Mouse (Mus musculus): Measurements from ENCODE around the gene Pcare. TPM values are rescaled to one million over a fixed set of nuclear protein-coding genes. Genes with fewer than 3 reads are reported as not detected.

Pcare gene
- total and polyA plus RNA-seq, 3 experiments, result not detected

GRCm38 (mm10) chr17:71783366-71783735 lies 30.7 kb upstream of the Pcare start:
- dilution Hi-C loops (cut with MboI; ENCODE audit: extremely low pct_ligation_motif_present, extremely low pct_unique_long_range_greater_than_20kb, low sequenced_read_pairs), result no loop called here

GRCm38 (mm10) chr17:71782699-71783365 lies 30.1 kb upstream of the Pcare start:
- H3K9ac ChIP-seq (ENCODE audit: insufficient read depth, low read depth), result no peak overlapping the region
- H3K4me2 ChIP-seq (ENCODE audit: insufficient read depth, low read depth, poor library complexity, severe bottlenecking), result no peak overlapping the region
- dilution Hi-C loops (cut with MboI; ENCODE audit: extremely low pct_ligation_motif_present, extremely low pct_unique_long_range_greater_than_20kb, low sequenced_read_pairs), result no loop called here
- TF ChIP-seq UBTF (IDR thresholded peaks at IDR 0.05; ENCODE audit: low read depth, low read length), result no peak
- no peak for TF ChIP-seq MAX (IDR thresholded peaks at IDR 0.05; ENCODE audit: low read length)
- no peak for TF ChIP-seq CTCF (conservative IDR thresholded peaks at IDR 0.05 in 1 of 2, IDR thresholded peaks at IDR 0.05 in 1 of 2; ENCODE audit: low read depth in 2 of 2, low read length in 2 of 2)
- no peak for TF ChIP-seq ZKSCAN1 (IDR thresholded peaks at IDR 0.05; ENCODE audit: borderline replicate concordance, low read depth, low read length)
- TF ChIP-seq RAD21 (IDR thresholded peaks at IDR 0.05; ENCODE audit: low read depth, low read length), result no peak
- no peak for TF ChIP-seq KAT2A (IDR thresholded peaks at IDR 0.05; ENCODE audit: insufficient replicate concordance, low read length)
- no peak for TF ChIP-seq SMC3 (IDR thresholded peaks at IDR 0.05; ENCODE audit: low read depth, low read length)
- TF ChIP-seq JUN (IDR thresholded peaks at IDR 0.05; ENCODE audit: insufficient read depth, low read depth, low read length), result no peak
- no peak for TF ChIP-seq NRF1 (IDR thresholded peaks at IDR 0.05; ENCODE audit: low read depth, low read length)
- no peak for TF ChIP-seq TBP (conservative IDR thresholded peaks at IDR 0.05; ENCODE audit: low read depth, low read length)
- no peak for TF ChIP-seq MEF2A (IDR thresholded peaks at IDR 0.05; ENCODE audit: borderline replicate concordance, low read depth, low read length)
- TF ChIP-seq USF1 (IDR thresholded peaks at IDR 0.05; ENCODE audit: low read depth, low read length), result no peak
- TF ChIP-seq CHD2 (IDR thresholded peaks at IDR 0.05; ENCODE audit: low read length), result no peak
- no peak for TF ChIP-seq JUND (conservative IDR thresholded peaks at IDR 0.05; ENCODE audit: low read depth, low read length)
- no peak for TF ChIP-seq BHLHE40 (IDR thresholded peaks at IDR 0.05; ENCODE audit: low read depth, low read length)
- no peak for TF ChIP-seq ETS1 (conservative IDR thresholded peaks at IDR 0.05; ENCODE audit: low read depth, low read length)
- no peak for TF ChIP-seq ZNF384 (IDR thresholded peaks at IDR 0.05; ENCODE audit: low read depth, low read length)
- no peak for TF ChIP-seq PAX5 (IDR thresholded peaks at IDR 0.05; ENCODE audit: low read length)
- TF ChIP-seq POLR2AphosphoS2 (IDR thresholded peaks at IDR 0.05; ENCODE audit: low read depth, low read length), result no peak
- TF ChIP-seq USF2 (conservative IDR thresholded peaks at IDR 0.05; ENCODE audit: low read depth, low read length), result no peak
- H3K27me3 ChIP-seq (replicated peaks), result no peaks in the 10 kb centered on the region
- no peaks in the 10 kb centered on the region for H3K36me3 ChIP-seq (replicated peaks in 1 of 2; ENCODE audit: control insufficient read depth in 1 of 2, insufficient read depth in 1 of 2, low read length in 1 of 2)
- peaks cover 9% of the 10 kb centered on the region for H3K9me3 ChIP-seq (replicated peaks; ENCODE audit: low read length)
- H3K4me3 ChIP-seq (replicated peaks in 1 of 3; ENCODE audit: low read depth in 2 of 3, low read length in 2 of 3, poor library complexity in 1 of 3), result no peak overlapping the region
- DNase-seq (ENCODE audit: extremely low read depth), result no peak
- no peak overlapping the region for H3K27ac ChIP-seq (ENCODE audit: insufficient read depth, low read depth)
- no peaks in the 10 kb centered on the region for H3K79me2 ChIP-seq (replicated peaks; ENCODE audit: control insufficient read depth, extremely low read depth, insufficient read depth, poor library complexity, severe bottlenecking)
- in situ Hi-C loops (cut with MboI; ENCODE audit: low pct_ligation_motif_present, low pct_unique_long_range_greater_than_20kb, low sequenced_read_pairs), result no loop called here
- no peaks in the 10 kb centered on the region for H3K4me1 ChIP-seq (ENCODE audit: control insufficient read depth in 1 of 2, insufficient read depth in 2 of 2)

More at GRCm38 (mm10) chr17:71783366-71783735, 30.7 kb upstream of the Pcare start:
- Histone ChIP-seq H3K36me3 (replicated peaks in 1 of 2; ENCODE audit: control insufficient read depth in 1 of 2, insufficient read depth in 1 of 2, low read length in 1 of 2) (no peaks in the 10 kb centered on the region), H3K4me2 (ENCODE audit: insufficient read depth, low read depth, poor library complexity, severe bottlenecking) (no peak overlapping the region), H3K4me3 (replicated peaks in 1 of 3; ENCODE audit: low read depth in 2 of 3, low read length in 2 of 3, poor library complexity in 1 of 3) (no peak overlapping the region), H3K4me1 (ENCODE audit: control insufficient read depth in 1 of 2, insufficient read depth in 2 of 2) (no peaks in the 10 kb centered on the region), H3K79me2 (replicated peaks; ENCODE audit: control insufficient read depth, extremely low read depth, insufficient read depth, poor library complexity, severe bottlenecking) (no peaks in the 10 kb centered on the region), H3K9me3 (replicated peaks; ENCODE audit: low read length) (peaks cover 7% of the 10 kb centered on the region), H3K27me3 (replicated peaks) (no peaks in the 10 kb centered on the region), H3K27ac (ENCODE audit: insufficient read depth, low read depth) (no peak overlapping the region), H3K9ac (ENCODE audit: insufficient read depth, low read depth) (no peak overlapping the region)
- DNase-seq (ENCODE audit: extremely low read depth), result no peak
- no peak for TF ChIP-seq NELFE (IDR thresholded peaks at IDR 0.05; ENCODE audit: low read depth, low read length)
- TF ChIP-seq POLR2AphosphoS2 (IDR thresholded peaks at IDR 0.05; ENCODE audit: low read depth, low read length), result no peak
- TF ChIP-seq HCFC1 (IDR thresholded peaks at IDR 0.05; ENCODE audit: low read depth, low read length), result no peak
- no peak for TF ChIP-seq PAX5 (IDR thresholded peaks at IDR 0.05; ENCODE audit: low read length)
- no peak for TF ChIP-seq ELF1 (IDR thresholded peaks at IDR 0.05; ENCODE audit: low read depth, low read length)
- no peak for TF ChIP-seq USF1 (IDR thresholded peaks at IDR 0.05; ENCODE audit: low read depth, low read length)
- no peak for TF ChIP-seq JUN (IDR thresholded peaks at IDR 0.05; ENCODE audit: insufficient read depth, low read depth, low read length)
- TF ChIP-seq GABPA (IDR thresholded peaks at IDR 0.05; ENCODE audit: insufficient replicate concordance, low read depth, low read length), result no peak
- TF ChIP-seq E2F4 (IDR thresholded peaks at IDR 0.05; ENCODE audit: insufficient replicate concordance, low read depth, low read length), result no peak
- no peak for TF ChIP-seq SIN3A (IDR thresholded peaks at IDR 0.05; ENCODE audit: low read length)
- no peak for TF ChIP-seq CHD1 (IDR thresholded peaks at IDR 0.05; ENCODE audit: low read depth, low read length)
- no peak for TF ChIP-seq SMC3 (IDR thresholded peaks at IDR 0.05; ENCODE audit: low read depth, low read length)
- TF ChIP-seq ZMIZ1 (IDR thresholded peaks at IDR 0.05; ENCODE audit: low read depth, low read length), result no peak
- in situ Hi-C loops (cut with MboI; ENCODE audit: low pct_ligation_motif_present, low pct_unique_long_range_greater_than_20kb, low sequenced_read_pairs), result no loop called here

Data from CH12.LX (cell line).